Mouse (Mus musculus) kidney, adult 11 months (tissue): ENCODE measurements around the gene Fmod.

Experiments used
- DNase-seq: peaks from one replicate; pipeline ENCODE4 v3.0.0; 2022

Gene Fmod

DNA sequence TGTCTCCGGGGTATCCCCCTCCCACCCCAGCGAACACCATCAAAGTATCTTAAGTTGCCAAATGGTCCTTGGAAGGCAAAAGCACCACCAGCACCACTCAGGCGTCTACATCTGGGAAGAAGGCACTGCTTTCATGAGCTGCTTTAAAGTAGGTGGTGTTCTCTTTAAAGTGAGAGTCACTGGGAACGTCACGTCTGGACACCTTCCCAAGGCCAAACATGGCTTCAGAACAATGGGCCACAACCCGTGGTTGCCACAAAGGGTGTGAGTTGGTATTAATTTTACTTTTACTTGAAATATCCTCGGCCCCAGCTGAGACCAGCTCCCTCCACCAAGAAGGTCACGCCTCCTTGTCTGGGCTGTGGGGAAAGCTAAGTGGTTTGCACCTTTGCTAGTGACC, 20.7 kb downstream of the Fmod start:
- DNase-seq = no peak

DNA sequence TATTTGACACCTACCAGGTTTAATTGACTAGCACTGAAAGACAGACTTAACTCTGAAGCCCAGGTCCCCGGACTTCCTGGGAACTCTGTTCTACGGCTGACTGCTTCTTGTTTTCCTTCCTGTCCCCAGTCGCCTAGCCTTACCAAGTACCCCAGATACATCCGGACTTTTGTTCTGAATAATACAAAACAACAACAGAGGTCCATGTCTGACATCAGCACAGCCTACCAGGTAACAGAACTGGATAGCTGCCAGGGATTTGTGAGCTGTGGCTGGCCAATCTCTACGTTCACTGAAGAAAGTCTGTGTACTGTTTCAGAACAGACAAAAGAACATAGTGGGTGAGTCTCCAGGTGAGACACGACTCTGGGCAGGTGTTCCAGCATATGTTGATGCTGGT, 21.8 kb downstream of the Fmod start:
- DNase-seq = no peak

DNA sequence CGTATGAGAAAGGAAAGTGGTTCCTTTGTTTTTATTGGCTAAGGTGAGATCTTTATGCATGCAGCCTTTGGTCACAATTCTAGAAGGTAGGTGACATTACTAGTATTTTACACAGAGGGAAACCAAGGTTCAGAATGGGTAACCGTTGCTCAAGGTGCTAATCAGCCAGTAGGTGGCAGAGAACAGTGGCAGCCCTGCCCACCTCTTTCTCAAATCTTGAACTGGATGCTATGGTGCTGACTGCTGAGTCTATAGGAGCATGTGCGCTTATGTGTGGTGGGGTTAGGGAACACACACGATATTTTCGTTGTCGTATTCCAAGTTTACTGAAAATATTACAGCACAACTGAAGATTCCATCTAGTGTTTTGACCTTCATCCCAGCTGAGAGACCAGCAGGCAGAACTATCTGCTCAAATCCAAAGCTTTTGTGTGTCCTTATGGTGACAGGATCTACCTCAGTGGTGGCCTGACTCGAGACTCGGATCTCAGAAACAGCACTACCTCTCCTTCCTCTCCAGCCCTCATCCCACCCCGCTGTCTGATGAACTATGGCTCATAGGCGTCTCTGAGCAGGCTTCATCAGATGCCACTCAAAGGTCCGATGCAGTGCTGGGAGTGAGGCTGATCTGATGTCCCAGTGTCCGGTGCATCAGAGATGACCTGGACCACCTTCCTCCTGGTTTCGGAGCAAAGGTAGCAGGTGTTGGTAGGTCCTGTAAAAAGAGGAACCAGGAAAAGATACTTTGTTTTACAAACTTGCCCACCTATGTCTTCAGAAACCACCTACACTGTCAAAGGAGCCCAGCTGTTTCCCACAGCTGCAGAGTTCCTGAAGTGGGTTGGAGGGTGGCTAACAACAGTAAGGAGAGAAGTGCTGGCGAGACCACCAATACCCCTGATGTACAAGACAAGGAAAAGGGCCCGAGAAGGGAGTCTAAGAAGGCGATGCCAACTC, 23.0 kb downstream of the Fmod start:
- DNase-seq = no peak

DNA sequence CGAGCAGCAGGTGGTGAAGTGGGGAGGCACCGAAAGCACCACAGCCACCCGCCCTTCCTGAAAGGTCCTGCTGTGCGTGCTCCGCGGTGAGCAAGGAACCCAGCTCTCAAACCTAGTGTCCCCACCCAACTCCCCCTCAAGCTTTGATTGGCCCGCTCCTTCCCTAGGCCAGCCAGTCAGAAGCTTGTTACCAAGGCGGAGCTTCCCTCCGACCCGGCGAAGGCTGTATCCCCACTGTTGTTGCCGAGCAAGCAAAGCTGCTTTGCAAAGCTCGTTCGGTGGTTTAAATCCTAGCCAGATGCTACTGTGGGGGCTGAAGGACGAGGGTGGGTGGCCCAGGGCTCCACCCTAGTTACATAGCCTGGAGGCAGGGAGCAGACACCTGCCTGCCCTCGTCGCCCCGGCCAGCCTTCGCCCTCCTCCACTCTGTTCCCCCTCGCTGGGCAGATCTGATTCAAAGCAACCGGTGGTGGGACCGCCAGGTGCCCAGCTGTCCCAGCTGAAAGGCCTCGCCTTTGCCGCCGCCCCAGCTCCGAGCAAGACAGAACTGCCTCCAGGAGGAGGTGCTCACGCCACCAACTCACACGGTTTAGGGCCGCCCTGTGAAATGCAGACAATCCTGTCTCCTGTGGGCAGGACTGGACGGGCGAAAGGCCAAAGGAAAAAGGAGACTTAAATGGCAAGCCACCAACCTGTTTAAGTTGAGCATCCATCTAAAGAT, 24.0 kb downstream of the Fmod start:
- peak; percentile 93 for DNase-seq

DNA sequence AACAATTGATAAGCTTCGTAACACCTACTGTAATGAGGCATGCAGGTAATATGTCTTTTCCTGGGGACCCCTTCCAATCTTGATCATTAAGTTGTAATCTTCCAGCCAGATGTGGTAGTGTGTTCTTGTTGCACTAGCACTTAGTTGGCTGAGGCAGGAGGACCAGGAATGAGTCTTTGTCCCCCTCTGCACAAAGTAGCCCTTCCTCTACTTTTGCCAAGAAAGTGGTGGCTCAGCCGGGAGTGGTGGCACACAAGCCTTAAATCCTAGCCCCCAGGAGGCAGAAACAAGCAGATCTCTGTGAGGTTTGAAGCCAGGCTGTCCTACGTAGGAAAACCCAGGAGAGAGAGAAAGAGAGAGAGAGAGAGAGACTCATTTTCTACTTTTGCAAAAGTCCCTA, 24.9 kb downstream of the Fmod start:
- DNase-seq = no peak

DNA sequence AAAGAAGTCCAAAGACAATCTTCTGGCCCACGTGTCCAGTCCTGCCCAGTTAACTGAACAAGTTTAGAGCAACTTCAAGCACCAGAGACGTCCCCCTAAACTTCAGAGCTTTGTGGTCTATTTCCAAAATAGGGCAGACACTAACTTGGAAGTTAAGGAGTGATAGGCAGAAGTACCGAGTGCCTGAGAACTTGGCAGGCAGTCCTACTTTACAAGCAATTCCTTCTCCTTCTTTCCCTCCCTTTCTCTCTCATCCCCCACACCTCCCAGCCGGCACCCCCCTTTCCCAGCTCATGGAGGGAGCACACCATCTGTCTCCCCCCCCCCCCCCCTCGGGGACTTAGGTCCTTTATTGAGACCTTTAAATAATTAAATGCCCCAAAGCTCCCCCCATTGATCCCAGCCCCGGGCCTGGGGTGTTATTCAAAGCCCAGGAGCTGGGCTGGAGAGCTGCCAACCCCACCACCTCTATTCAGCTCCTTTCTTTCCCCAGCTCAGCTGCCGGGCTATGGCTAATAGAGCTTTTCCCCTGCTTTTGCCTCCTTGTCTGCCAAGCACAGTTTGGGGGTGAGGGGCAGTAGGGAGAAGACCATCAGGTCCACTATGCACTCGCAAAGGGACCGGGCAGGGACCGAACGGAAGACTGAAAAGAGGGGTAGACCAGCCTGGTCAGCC, 25.5 kb downstream of the Fmod start:
- DNase-seq = no peak

DNA sequence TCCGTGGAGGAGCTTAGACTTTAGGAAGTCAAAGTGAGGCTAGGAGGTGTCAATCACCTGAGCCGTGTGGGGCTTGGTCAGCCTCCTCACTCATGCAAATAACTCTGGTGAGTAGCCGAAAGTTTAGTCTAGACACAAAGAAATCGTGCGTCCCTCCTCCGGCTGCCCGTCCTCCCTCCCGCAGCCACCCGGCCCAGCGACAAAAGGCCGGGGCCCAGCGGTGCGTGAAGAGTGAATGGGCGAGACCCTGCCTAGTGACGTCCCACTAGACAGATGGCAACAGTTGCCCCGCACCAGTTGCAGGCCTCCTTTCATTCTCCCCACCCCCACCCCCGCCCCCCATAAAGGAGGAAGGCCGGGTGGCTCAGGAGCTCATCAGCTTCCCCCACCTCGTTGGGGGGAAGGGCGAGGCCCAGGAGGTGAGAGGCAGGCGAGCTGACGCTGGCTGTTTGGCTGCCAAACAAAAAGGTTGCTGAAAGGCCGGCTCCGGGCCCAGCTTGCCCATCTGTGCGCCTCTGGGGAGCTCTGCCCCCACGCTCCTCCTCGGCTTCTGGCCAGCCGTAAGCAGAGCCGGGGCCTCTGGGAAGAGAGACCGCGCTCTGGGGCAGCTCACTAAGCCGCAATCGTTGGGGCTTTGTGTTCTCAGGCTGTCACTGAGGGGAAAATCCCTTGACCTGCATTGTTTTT, 26.2 kb downstream of the Fmod start:
- peak; percentile 64 for DNase-seq

GRCm38 (mm10) chr1:134063773-134064125, 26.7 kb downstream of the Fmod start:
- DNase-seq = no peak

GRCm38 (mm10) chr1:134064296-134064831, 27.3 kb downstream of the Fmod start:
- no peak for DNase-seq

- no peak for DNase-seq
These were observed 28.3 kb downstream of the Fmod start for GRCm38 (mm10) chr1:134065241-134065809.

- no peak for DNase-seq
These were observed 29.5 kb downstream of the Fmod start for GRCm38 (mm10) chr1:134066554-134066953.

DNA sequence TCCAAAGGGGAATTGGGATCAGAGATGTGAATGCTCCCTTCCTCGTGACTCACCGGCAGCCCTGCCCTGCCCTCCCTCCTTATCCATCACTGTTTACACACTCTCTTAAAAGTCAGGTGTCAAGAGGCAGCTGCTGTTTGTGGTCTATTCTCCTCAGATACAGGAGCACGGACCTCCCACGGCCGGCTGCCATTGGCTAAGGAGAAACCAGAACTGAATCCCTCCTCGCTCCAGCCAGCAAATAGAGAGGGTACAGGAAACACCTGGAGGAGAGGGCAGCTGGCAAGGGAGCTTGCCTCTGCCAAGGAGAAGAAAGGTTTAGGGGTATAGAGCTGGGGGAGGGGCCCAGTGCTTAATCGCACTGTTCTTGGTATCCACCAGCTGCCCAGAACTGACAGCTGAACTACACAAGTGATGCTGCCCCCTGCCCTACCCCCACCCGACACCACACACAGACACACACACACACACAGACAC, 30.1 kb downstream of the Fmod start:
- peak; percentile 72 for DNase-seq

DNA sequence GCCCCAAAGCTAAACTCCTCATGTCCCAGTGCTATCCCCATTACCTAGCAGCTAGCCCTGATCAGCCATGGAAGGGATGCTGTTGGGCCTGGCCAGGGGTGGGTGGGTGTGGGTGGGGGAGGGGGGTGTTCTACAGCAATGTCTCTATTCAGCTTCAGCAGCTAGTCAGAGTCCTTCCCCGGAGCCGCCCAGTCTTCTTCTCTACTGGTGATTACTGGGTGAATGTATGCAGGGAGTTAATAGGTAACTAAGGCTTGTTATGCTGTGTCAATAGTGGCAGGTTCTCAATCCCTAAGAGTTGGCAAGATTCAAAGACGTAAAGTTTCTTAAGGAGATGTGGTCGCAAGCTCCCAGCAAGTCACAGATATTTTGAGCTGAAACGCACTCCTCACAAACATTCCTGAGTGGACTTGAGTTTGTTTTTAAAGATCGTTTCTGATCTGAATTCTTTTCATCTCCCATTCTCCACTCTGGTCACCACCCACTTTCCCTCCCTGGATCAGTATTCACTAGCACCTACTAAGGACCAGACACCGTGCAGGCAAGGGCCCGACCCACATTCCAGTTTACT, 33.1 kb downstream of the Fmod start:
- DNase-seq = no peak

DNA sequence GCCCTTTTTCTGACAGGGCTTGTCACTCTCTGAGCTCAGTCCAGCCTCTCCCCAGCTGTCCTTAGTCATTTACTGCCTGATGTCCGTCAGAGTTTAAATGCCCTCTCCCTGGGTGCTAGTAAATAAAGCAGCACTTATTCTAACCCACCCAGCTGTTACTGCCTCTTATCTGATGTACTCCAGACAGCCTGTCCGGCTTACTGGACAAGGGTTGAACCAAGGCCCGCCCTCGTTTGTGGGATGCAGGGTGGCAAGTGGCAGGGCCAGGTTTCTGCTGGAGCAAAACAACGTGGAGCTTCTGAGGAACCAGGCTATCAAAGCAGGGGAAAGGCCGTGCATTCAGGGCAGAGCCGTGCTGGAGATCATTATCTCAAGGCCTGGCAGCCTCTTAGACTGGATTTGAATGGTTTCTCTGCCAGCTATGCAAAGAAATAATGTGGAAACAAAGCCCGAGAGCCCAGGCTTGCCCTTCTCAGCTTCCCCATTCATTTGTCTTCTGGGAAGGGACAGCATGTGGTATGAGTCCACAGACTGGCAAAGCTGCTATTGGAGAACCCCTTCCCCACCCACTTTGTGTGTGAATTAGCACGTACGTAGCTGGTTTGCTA, 34.5 kb downstream of the Fmod start:
- peak; percentile 74 for DNase-seq

GRCm38 (mm10) chr1:134073061-134073564, 36.1 kb downstream of the Fmod start:
- no peak for DNase-seq

DNA sequence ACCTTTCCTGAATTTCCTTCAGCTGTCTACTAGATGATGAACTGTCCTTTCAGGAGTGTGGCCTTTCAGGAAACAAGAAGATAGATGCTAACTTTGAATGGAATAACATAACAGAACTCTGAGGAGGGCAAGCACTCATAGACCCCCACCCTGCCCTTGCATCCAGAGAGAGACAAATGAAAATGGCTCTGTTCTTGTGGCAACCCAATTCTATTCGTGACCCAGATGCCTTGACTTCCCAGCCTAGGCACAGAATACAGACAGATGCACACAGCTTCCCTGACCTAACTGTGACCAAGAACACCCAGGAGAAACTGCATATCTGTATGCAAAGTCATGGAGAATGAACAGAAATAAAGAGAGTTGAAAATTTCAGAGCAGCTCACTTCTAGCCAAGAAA, 36.6 kb downstream of the Fmod start:
- DNase-seq = no peak

- DNase-seq = no peak
These were observed 37.1 kb downstream of the Fmod start for GRCm38 (mm10) chr1:134074184-134074583.

DNA sequence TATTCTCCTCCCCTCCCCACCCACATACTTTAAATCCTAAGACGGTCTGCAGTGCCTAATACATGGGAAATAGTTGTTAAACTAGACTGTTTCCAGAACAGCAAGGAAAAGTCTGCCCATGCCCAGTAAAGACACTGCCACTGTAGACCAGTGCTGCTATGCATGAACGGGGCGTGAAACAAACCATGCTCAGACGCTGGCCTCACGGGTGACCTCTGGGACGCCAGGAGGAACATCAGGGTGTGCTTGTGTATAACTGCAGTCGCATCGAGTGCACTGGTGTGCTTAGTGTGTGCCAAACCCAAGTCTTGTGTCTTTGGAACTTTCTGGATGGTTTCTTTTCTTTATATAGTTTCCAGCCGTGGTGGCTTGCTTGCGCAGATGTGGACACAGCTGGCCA, 37.6 kb downstream of the Fmod start:
- no peak for DNase-seq

GRCm38 (mm10) chr1:134075532-134075931, 38.5 kb downstream of the Fmod start:
- no peak for DNase-seq

- no peak for DNase-seq
These were observed 39.7 kb downstream of the Fmod start for GRCm38 (mm10) chr1:134076789-134077188.

DNA sequence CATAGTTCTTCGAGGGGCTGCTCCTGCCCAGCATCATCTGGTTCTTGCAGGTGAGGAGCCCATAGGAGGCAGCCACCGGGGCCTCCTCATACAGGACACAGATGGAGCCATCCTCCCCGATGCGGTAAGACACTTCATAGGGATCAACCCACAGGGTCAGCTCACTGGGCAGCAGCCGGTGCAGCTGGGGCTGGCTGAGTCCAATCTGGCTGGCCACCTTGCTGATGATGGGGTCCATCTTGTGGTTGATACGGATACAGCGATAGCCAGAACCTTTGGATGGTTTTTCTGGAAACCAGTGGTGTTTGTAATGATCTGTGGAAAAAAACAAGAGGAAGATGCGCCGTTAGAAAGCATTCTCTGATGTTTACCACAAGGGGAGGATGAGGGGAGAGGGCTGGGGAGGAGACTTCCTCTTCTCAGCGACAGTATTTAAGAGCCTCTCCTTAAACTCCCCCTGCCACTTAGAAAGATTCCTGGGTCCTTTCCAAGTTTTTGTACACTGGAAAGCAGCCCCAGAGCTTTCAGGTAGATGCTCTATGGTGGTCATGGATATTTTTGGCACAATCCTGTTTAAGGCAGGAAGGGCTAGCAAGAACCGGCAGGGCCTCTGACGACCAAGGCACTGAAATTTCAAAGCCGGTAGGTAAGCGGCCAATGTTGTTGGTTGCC, 40.5 kb downstream of the Fmod start:
- peak; percentile 50 for DNase-seq
